Mouse (Mus musculus): Measurements from ENCODE around the gene Tbx1. TPM values are rescaled to one million over a fixed set of nuclear protein-coding genes. Genes with fewer than 3 reads are reported as not detected.

Tbx1 gene
- polyA plus RNA-seq, 1 experiment from 2014 or later: 1.2 TPM

DNA sequence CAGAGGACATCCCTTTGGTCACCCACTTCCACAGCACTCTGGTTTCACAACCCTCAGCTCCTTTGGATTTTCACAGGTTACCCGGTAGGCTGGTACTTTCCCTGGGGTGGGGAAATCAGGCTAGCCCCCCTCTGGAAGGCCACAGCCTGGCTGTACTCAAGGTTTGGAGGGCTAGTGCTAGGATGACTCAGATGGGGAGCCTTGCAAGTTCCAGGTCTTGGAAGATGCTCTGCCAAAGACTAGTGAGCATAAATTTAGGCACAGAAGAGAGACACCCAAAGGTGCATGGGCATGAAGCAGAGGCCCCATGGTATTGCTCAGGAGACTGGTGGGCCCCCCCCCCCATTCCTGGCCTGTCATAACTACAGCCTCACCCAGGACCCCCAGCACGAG is 38.5 kb upstream of the Tbx1 start:
- Histone ChIP-seq H3K9ac (peak overlapping the region; percentile 87), H3K4me3 (peak overlapping the region; percentile 84), H3K27ac (replicated peaks) (peak overlapping the region; percentile 89), H3K27me3 (peaks cover 20% of the 10 kb centered on the region), H3K36me3 (peaks cover 12% of the 10 kb centered on the region), H3K4me2 (peak overlapping the region; percentile 96), H3K4me1 (replicated peaks) (peaks cover 42% of the 10 kb centered on the region), H3K9me3 (no peaks in the 10 kb centered on the region)
- WGBS: 24% methylated on average over 2 of the region's 2 CpGs
- peak; percentile 0 for ATAC-seq (ENCODE audit: low FRiP score, low read depth)

DNA sequence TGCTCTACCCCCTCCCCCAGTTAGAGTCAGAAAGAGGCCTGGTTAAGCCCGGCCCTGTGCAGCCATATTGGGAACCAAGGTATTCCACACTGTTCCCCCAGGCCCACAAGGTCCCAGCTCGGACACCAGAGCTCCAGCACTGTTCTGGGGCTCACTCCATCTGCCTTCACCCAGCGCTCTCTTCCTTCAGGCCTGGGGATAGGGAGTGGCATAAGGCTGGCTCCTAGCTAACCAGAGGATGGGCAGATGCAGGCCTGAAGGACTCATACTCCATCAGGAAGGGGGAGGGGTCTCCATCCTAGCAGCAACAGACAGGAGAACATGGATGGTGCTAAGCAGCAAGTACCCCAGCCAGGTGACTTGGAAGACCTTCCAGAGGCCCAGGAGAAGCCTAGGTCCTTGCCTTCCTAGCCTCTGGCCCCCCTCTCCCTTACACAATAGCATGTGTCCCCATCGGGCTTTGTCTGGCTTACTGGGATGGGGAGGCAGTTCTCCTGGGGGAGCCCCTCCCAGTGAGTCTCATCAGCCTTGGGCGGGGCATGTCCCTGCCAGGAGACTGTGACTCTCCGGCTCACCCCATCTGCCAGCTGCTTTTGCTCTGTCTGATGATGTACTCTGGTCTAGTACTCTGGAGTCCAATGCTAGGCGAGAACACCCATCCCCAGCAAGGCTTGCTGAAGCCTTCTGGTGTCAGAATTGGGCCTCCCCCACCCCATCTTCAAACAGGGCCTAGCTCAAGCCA is 37.9 kb upstream of the Tbx1 start:
- WGBS: 27% methylated on average over 7 of the region's 7 CpGs
- ATAC-seq (ENCODE audit: low FRiP score, low read depth): peak; percentile 2; the same call in 1 of the 2 replicates
- no peaks in the 10 kb centered on the region for H3K9me3 ChIP-seq
- H3K27ac ChIP-seq (replicated peaks): peak overlapping the region; percentile 89
- H3K4me1 ChIP-seq (replicated peaks): peaks cover 42% of the 10 kb centered on the region
- H3K9ac ChIP-seq: peak overlapping the region; percentile 87
- peak overlapping the region; percentile 96 for H3K4me2 ChIP-seq
- H3K36me3 ChIP-seq: peaks cover 18% of the 10 kb centered on the region
- peak overlapping the region; percentile 84 for H3K4me3 ChIP-seq
- peaks cover 25% of the 10 kb centered on the region for H3K27me3 ChIP-seq

DNA sequence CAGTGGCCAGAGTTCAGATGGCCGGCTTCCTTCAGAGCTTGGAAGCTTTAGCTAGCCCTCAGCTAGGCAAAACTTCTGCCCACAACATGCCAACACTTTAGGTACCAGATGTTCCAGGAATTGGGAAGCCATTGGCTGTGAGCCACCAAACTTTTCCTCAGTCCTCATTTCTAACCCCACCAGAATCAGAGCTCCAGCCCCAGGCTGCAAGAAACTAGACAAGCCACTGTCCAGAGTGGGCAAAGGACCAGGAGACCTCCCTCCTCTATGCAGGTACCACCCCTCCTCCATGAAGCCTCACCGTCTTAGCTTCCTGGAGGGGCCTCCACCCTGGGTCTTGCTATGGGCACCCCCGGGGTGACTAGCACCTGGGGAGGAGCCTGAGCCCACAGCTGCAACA is 36.7 kb upstream of the Tbx1 start:
- H3K9ac ChIP-seq: no peak overlapping the region
- H3K4me3 ChIP-seq: peak overlapping the region; percentile 84
- 42% methylated on average over 3 of the region's 3 CpGs for WGBS
- ATAC-seq (ENCODE audit: low FRiP score, low read depth): no peak
- H3K27ac ChIP-seq (replicated peaks): no peak overlapping the region
- H3K4me1 ChIP-seq (replicated peaks): peaks cover 42% of the 10 kb centered on the region
- H3K9me3 ChIP-seq: no peaks in the 10 kb centered on the region
- peaks cover 37% of the 10 kb centered on the region for H3K27me3 ChIP-seq
- peaks cover 30% of the 10 kb centered on the region for H3K36me3 ChIP-seq
- peak overlapping the region; percentile 96 for H3K4me2 ChIP-seq

DNA sequence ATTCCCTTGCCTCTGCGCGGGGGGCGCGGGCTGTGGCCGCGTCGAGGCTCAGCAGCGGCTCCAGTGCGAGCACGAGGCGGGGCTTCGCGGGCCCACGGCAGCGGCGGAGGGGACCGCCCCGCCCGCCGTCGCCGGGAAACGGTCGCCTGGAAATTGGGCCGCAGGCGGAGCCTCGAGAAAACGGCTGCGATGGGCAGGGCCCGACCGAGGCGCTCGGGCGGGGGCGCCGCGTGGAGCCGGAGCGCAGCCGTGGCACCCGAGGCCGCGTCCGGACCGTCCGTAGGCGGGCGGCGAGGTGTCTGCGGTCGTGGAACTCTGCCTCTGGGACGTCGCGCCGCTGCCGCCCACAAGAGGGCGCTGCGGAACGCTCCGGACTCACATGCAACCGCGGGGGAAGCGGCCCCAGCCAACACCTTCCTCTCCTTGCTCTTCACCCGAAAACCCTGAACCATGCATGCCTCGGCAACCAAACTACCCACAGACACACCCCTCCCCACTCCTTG is 36.0 kb upstream of the Tbx1 start, which contains the start of gene Gm49601:
Gm49601 (minus strand) TSS at position 52 of the 503 bp plus-strand sequence.
- Histone ChIP-seq H3K27me3 (peaks cover 45% of the 10 kb centered on the region), H3K4me3 (peak within 1 kb of the TSS; percentile 84), H3K27ac (replicated peaks) (no peak within 1 kb of the TSS), H3K36me3 (peaks cover 32% of the 10 kb centered on the region), H3K9ac (peak within 1 kb of the TSS; percentile 46), H3K9me3 (no peaks in the 10 kb centered on the region), H3K4me1 (replicated peaks) (peaks cover 46% of the 10 kb centered on the region), H3K4me2 (peak within 1 kb of the TSS; percentile 96)
- WGBS: 1% methylated on average over 48 of the region's 65 CpGs
- ATAC-seq (ENCODE audit: low FRiP score, low read depth): peak; percentile 7; the same call in 1 of the 2 replicates

DNA sequence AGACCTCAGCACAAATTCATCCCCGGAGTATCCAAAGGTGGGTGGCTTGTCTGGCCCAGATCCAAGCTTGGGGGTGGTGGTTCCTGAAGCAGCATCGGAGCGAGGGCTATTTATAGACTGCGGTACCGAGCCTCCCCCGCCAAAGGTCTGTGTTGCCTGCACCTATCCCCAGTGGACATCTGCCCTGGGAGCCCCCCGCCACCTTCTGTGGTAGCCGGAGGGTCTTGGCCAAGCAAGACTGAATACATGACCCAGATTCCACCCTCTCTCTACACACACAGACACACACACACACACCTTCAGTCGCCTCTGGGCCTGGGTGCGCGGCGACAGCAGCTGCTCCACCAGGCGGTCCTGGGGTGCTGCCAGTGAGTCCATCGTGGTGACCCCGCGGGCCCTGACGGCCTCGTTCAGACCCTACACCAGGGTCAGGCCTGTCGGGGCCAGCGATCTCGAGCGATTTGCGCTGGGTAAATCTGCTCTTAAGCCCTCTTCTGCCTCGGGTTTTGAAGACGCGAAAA is 35.4 kb upstream of the Tbx1 start:
- no peak for ATAC-seq (ENCODE audit: low FRiP score, low read depth)
- Histone ChIP-seq H3K4me1 (replicated peaks) (peaks cover 52% of the 10 kb centered on the region), H3K4me3 (peak overlapping the region; percentile 84), H3K4me2 (peak overlapping the region; percentile 96), H3K9ac (peak overlapping the region; percentile 46), H3K27me3 (peaks cover 50% of the 10 kb centered on the region), H3K27ac (replicated peaks) (no peak overlapping the region), H3K36me3 (peaks cover 32% of the 10 kb centered on the region), H3K9me3 (no peaks in the 10 kb centered on the region)
- whole genome bisulfite sequencing: 12% methylated on average over 26 of the region's 26 CpGs

DNA sequence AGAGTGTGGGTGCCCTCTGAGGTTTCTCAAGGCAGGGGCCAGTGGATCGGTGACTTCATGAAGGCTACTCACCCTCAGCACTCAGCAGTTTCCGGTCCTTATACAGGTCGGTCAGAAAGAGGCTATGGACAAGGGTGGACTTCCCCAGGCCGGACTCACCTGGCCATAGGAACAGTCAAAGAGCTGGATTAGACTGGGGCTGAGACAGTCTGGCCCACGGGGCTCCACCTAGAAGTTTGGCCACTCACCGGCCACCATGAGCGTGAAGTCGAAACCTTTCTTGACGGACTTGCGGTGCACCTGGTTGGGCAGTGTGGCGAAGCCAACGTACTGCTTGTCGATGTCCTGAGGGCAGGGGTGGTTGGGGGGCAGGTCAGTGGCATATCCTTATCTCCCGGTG is 34.6 kb upstream of the Tbx1 start:
- no peak for ATAC-seq (ENCODE audit: low FRiP score, low read depth)
- Histone ChIP-seq H3K9ac (no peak overlapping the region), H3K36me3 (peaks cover 32% of the 10 kb centered on the region), H3K9me3 (no peaks in the 10 kb centered on the region), H3K27ac (replicated peaks) (no peak overlapping the region), H3K4me2 (no peak overlapping the region), H3K4me1 (replicated peaks) (peaks cover 53% of the 10 kb centered on the region), H3K27me3 (peaks cover 57% of the 10 kb centered on the region), H3K4me3 (no peak overlapping the region)
- 47% methylated on average over 14 of the region's 14 CpGs for WGBS

DNA sequence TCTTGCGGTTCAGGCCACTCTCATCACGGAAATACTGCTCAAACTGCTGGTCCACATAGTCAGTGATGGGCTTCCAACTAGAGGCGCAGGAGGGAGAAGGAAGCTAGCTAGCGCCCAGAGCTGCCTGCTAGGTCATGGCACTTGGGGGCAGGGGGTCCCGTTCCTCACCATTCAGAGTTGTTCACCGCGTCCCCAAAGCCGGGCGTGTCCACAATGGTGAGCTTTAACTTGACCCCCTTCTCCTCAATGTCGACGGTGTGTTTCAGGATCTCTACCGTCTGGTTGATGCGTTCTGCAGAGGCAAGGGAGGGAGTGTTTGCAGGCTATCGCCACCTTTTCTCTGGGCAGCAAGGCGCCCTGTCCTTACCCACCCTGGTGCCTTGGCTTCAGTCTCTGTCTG is 34.2 kb upstream of the Tbx1 start:
- Histone ChIP-seq H3K4me1 (replicated peaks) (peaks cover 53% of the 10 kb centered on the region), H3K27me3 (peaks cover 61% of the 10 kb centered on the region), H3K36me3 (peaks cover 32% of the 10 kb centered on the region), H3K9ac (no peak overlapping the region), H3K4me3 (no peak overlapping the region), H3K27ac (replicated peaks) (no peak overlapping the region), H3K4me2 (no peak overlapping the region), H3K9me3 (no peaks in the 10 kb centered on the region)
- WGBS: 38% methylated on average over 15 of the region's 15 CpGs
- ATAC-seq (ENCODE audit: low FRiP score, low read depth): no peak

DNA sequence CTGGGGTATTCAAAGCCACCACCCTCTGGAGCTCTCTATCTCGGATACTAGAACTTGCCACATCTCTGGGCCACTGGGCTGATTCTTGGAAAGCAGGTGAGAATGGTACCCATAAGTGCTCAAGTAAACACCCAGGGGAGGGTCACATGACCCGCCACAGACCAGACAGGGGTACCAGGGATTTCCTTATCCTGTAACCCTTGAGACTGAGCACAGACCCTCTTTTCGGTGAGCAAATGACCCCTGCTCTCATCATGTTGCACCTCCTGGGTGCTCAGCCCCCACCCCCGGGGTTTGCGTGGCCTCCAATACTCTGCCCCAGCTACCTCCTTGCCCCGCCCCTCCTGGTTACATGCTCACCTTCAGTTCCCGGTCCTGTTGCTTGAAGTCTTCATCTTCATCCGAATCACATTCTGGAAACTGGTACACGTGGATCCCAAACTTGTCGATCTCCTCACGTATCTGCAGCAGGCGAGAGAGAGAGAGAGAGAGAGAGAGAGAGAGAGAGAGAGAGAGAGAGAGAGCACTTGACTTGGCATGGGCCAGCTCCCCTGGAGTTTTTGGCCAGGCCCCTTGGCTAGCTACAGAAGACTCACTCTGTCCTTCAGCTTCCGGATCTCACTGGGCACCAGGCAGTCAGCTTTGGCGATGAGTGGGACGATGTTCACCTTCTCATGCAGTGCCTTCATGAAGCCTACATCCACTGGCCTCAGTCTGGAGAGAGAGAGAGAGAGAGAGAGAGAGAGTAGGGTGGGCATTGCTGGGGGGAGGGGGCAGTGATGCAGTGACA is 33.5 kb upstream of the Tbx1 start:
- Histone ChIP-seq H3K4me2 (no peak overlapping the region), H3K27ac (replicated peaks) (no peak overlapping the region), H3K4me3 (no peak overlapping the region), H3K4me1 (replicated peaks) (peaks cover 52% of the 10 kb centered on the region), H3K36me3 (peaks cover 32% of the 10 kb centered on the region), H3K9me3 (no peaks in the 10 kb centered on the region), H3K27me3 (peaks cover 68% of the 10 kb centered on the region), H3K9ac (no peak overlapping the region)
- 39% methylated on average over 15 of the region's 15 CpGs for WGBS
- ATAC-seq (ENCODE audit: low FRiP score, low read depth): no peak

DNA sequence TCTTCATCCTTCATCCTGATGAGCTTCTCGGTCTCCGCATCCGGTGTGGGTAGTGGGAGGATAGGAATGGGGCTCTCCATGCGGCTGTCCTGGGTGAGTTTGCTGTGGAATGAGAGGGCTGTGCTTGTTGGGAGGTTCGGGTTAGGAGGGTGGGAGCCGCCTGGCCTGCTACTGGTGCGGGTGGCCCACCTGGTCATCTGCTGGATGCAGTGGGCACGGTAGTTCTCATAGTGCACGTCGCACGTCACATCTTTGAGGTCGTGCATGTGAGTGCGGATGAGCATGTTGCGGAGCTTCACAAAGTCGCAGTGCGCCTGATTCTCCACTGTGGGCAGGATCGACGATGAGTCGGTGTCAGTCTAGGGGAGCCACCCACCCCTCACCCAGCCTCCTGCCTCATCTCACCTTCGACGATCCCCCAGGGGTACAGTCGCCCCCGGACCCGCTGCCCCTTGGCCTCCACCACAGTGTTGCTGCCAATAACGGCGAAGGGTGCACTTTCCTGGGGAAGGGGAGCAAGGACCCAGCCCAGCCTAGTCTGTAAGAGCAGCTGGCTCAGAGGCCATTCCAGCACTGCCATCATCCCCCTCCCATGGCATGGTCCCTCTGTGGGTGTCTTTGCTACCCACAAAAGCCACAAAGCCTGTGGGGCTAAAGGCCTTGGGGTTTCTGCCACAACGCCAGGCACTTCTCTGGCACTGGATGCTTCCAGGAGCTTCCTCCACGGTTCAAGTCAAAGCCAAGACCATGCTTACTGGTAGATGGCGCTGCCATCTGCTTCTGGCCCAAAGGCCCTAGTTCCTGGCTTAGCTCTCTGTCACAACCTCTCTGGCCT is 32.7 kb upstream of the Tbx1 start:
- H3K9ac ChIP-seq: no peak overlapping the region
- ATAC-seq (ENCODE audit: low FRiP score, low read depth): no peak
- H3K27me3 ChIP-seq: peaks cover 76% of the 10 kb centered on the region
- H3K4me2 ChIP-seq: no peak overlapping the region
- no peak overlapping the region for H3K27ac ChIP-seq (replicated peaks)
- peaks cover 44% of the 10 kb centered on the region for H3K4me1 ChIP-seq (replicated peaks)
- peaks cover 32% of the 10 kb centered on the region for H3K36me3 ChIP-seq
- H3K9me3 ChIP-seq: no peaks in the 10 kb centered on the region
- 41% methylated on average over 29 of the region's 29 CpGs for WGBS
- H3K4me3 ChIP-seq: no peak overlapping the region

DNA sequence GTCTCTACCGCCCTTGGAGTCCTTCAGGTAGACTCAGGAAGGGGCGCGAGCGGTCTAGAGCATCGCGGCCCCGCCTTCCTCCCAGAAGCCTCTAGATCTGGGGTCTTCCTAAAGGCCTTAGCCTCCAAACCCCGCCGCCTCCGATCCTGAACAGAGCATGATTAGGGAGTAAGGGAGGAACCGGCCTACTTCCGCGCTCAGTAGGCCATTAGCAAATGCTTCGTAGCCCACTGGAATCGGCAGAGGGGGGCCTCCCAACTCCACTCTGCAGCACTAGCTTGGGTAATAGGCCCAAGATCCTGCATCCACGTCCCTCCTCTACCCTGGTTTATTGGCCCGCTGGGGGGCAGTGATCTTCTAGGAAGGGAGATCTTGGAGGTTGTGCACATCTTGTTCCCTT is 31.5 kb upstream of the Tbx1 start, which contains the start of gene Gp1bb:
Gp1bb (minus strand) TSS at position 385 of the 400 bp plus-strand sequence.
- H3K4me1 ChIP-seq (replicated peaks): peaks cover 38% of the 10 kb centered on the region
- no peaks in the 10 kb centered on the region for H3K9me3 ChIP-seq
- no peak for ATAC-seq (ENCODE audit: low FRiP score, low read depth)
- no peak within 1 kb of the TSS for H3K27ac ChIP-seq (replicated peaks)
- H3K4me2 ChIP-seq: peak within 1 kb of the TSS; percentile 72
- peak within 1 kb of the TSS; percentile 26; the same call in 1 of the 2 replicates for H3K9ac ChIP-seq
- peak within 1 kb of the TSS; percentile 33 for H3K4me3 ChIP-seq
- peaks cover 80% of the 10 kb centered on the region for H3K27me3 ChIP-seq
- 21% methylated on average over 17 of the region's 17 CpGs for WGBS
- H3K36me3 ChIP-seq: peaks cover 32% of the 10 kb centered on the region

DNA sequence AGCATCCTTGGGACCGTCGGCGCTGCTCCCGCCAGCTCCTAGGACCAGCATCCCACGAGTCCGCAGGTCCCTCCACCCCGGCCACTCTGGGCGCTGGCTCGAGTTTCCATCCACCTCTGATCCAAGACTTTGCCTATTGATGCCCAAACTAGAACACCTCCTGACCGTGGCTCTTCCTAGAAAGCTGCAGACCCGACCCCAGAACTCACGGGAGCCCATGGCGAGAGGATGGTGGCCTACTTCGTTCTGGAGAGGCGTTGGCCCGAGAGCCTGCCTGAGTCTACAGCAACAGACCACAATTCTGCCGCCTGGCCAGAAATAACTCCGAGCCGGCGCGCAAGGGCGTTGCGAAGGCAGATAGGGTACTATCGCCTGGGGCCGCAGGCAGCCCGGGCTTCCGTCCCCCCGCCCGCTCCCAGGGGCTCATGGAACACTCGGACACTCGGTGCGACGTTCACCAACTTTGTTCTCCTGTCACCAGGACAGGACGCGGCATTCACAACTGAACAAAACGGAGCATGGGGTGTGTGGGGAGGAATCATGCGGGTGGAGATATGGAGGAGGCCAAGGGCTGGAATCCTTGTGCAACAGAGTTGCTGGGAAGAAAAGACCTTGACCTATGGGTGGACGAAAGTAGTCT is 31.0 kb upstream of the Tbx1 start:
- no peak for ATAC-seq (ENCODE audit: low FRiP score, low read depth)
- 10% methylated on average over 38 of the region's 38 CpGs for WGBS

More for the DNA sequence above, 31.0 kb upstream of the Tbx1 start:
- Histone ChIP-seq H3K4me1 (replicated peaks) (peaks cover 35% of the 10 kb centered on the region), H3K4me3 (peak overlapping the region; percentile 33), H3K4me2 (peak overlapping the region; percentile 72), H3K27ac (replicated peaks) (no peak overlapping the region), H3K9ac (peak overlapping the region; percentile 26; the same call in 1 of the 2 replicates), H3K27me3 (peaks cover 86% of the 10 kb centered on the region), H3K36me3 (peaks cover 32% of the 10 kb centered on the region), H3K9me3 (no peaks in the 10 kb centered on the region)
